Mouse (Mus musculus) fat pad, adult 2 months (tissue): Measurements from ENCODE around the gene Lingo1.

Experiments
- DNase-seq: peaks from one replicate; pipeline ENCODE4 v3.0.0-alpha.2; 2011; ENCODE audit warnings: low read depth, low spot score; ENCODE audit errors: extremely low read depth

The Lingo1 gene

GRCm38 (mm10) chr9:56795721-56796655 is at the start of gene Lingo1:
TSS of gene Lingo1 (minus strand) at chr9:56796468.
- no peak for DNase-seq

GRCm38 (mm10) chr9:56844644-56845043 is 48.4 kb upstream of the Lingo1 start:
- DNase-seq: no peak

GRCm38 (mm10) chr9:56843679-56844188 is 47.5 kb upstream of the Lingo1 start:
- DNase-seq: no peak

- no peak for DNase-seq
Measured at GRCm38 (mm10) chr9:56842303-56842719, 46.0 kb upstream of the Lingo1 start.

GRCm38 (mm10) chr9:56841864-56842263 is 45.6 kb upstream of the Lingo1 start:
- no peak for DNase-seq

DNA sequence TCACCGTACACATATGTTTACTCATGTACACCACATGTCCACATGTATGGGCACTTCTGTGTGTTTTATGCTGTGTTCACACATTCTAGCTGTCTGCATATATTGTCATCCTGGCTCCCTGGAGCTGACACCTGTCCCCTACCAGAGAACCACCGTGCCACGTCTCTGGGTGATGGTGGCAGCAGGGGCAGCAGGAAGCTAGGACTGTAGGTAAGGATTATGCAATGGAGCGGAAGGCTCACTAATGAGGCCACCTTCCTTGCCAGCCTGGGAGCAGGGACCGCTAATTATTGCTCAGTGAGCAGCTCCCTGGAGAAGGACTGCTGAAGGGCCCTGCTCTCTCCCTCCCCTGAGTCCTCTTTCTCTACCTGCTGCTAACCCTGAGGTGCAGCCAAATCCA is 44.5 kb upstream of the Lingo1 start:
- DNase-seq: no peak

DNA sequence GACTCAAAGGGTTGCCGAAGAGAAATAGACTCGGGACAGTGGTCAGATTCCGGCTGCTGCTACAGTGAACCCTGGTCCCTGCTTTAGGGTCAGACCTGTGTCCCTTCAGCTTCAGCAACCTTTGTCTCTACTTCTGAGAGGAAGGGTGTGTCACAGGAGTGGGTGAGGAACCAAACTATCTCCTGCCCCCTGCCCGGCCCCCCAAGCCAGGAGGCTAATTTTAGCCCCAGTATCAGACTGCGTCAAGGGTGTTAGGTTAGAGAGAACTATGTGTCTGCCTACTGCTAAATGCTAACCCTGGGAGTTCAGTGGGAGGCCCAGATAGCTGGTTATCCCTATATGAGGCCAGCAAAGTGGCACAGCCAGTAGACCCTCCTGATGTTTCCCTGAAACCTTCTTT is 38.9 kb upstream of the Lingo1 start:
- no peak for DNase-seq

DNA sequence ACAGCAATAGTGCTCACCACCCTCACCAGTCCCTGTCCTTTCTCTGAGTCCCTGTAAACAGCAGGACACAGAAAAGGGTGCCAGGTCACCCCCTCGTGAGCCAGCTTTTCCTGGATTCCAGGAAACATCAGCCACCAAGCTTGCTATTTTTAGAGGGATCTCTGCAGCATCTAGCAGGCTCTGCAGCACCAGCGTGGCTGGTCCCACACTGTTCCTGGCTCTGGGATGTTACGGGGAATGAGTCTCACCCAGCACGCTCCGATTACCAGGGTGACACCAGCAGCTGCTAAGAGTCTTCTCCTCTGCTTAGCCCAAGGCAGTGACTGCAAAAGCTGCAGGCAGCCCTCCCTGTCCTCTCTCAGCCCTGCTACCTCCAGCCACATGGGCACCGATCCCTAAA is 36.6 kb upstream of the Lingo1 start:
- no peak for DNase-seq

DNA sequence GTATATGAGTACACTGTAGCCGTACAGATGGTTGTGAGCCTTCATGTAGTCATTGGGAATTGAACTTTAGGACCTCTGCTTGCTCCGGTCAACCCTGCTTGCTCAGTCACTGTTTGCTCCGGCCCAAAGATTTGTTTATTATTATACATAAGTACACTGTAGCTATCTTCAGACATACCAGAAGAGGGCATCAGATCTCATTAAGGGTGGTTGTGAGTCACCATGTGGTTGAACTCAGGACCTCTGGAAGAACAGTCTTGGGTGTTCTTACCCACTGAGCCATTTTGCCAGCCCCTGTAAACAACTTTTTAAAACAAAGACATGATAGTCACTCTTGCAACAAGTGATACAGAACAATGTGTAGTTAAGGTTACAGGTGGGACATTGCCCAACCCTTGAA is 35.6 kb upstream of the Lingo1 start:
- no peak for DNase-seq

- no peak for DNase-seq
Measured at GRCm38 (mm10) chr9:56830162-56830561, 33.9 kb upstream of the Lingo1 start.

DNA sequence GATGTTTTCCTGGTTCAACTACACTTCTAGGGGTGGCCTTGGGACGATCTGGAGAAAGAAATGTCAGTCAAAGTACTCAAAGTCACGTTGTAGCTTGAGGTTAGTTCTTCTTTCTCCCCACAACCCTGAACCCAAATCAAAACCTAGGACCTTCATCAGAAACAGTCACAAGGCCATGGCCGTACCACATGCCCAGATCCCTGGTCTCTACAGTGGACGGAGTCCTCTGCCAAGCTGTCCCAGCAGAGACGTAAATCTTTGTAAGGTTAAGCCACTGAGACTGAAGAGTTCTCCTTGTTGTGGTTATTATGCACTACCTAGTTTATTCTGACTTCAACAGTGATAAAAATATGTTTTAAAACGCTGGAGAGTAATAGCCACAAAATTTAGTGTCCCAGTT is 32.6 kb upstream of the Lingo1 start:
- no peak for DNase-seq

GRCm38 (mm10) chr9:56828146-56828545 is 31.9 kb upstream of the Lingo1 start:
- no peak for DNase-seq

DNA sequence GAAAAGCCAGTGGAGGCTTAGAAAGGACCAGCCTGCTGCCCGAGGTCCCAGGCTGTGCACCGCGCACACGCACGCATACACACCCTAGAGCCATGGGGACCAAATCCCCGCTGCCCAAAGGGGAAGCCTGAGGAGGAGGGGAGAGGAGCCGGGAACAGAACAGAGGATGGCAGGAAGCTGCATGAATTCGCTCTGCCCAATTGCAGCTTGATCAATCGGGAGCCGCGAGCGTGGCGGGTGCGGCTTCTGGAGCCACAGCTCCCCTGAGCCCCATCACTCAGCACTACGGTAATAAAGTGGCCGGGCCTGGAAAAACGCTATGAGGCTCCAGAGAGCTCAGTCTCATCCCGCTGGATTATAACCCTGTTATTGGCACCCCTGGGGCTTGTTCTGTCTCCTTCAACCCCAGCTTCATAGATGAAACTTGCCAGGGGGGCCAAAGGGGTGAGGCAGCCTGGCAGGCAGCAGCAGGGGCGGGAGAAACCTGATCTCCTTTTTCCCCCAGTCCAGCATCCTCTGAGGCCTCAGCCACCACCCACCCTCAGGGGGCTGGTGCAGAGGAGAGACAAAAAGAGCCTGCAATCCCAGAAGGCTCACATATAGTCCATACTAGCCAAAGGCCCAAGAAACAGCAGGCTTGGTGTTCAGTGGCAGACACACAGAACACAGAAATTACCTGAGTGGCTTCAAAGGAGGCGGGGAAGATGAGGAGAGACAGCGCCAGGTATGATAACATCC is 29.4 kb upstream of the Lingo1 start:
- DNase-seq: no peak

DNA sequence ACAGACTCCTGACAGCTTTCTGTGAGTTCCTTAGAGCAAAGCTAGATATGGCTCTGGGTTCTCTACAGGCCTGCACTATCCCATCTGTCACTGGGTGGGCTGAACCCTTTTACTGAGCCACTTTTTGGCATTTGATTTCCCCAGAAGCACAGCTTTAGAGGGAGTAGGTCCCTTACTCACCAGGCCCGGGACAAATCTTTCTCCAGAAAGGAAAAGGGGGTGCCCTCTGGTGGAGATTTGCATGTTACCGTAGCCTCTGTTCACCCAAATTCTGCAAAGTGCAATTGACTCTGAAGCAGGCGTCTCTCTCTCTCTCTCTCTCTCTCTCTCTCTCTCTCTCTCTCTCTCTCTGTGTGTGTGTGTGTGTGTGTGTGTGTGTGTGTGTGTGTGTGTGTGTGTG is 28.6 kb upstream of the Lingo1 start:
- no peak for DNase-seq

DNA sequence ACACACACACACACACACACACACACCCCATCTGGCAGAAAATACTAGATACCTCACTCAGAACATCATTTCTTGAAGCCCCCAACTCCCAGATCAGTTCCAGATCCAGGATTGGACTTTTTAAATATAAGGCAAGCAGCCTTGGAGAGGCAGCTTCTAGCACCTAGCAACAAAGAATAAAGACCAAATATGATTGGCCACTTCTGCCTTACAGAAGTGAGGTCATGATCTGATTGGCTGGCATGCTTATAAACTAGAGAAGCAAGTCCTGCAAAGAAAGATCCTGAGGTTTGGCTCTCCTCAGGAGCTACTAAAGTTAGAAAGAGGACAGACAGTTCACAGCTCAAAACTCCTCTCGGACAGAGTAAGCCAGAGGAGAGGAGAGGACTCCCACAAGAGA is 14.6 kb upstream of the Lingo1 start:
- no peak for DNase-seq

GRCm38 (mm10) chr9:56807990-56808389 is 11.7 kb upstream of the Lingo1 start:
- DNase-seq: no peak

DNA sequence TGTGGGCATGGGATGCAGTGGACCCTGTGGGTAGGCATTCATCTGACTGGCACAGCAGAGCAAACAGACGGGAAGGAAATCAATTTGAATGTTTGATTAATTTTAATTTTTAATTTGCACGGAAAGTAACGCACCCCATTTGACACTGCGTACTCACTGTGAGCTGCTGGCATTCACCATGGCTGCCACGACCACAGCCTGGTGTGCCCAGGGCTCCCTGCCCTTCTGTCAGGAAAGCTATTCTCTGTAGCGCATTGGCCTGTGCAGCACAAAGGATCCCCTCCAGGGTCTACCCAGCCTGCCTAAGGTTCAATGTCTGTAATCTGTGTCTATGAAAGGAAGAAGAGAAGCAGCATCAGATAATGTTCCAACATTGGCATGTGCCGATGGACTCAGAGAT is 6.9 kb upstream of the Lingo1 start:
- no peak for DNase-seq

- no peak for DNase-seq
Measured at GRCm38 (mm10) chr9:56797876-56798275, 1.6 kb upstream of the Lingo1 start.

DNA sequence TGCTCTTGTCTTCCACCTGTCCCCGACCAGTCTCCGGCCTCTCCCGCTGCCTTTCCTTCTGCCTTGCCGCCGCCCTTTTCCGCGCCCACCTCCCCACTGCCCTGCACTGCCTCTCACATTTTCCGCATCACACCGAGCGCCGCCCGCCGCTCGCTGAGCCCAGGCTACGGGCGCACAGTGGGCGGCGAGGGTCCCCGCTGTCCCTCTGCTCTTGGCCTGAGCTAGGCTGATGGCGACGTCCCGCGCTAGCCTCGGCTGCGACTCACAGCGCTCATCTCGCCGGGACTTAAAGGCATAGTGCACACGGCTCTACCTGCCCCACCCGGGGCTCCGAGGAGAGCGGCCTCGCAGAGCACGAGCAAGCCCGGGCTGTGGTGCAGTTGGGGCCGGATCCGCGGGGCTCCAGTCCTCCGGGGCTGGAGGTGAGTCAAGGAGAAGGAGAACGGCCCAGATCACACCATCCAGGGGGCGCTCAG is 426 bp upstream of the Lingo1 start:
- no peak for DNase-seq

DNA sequence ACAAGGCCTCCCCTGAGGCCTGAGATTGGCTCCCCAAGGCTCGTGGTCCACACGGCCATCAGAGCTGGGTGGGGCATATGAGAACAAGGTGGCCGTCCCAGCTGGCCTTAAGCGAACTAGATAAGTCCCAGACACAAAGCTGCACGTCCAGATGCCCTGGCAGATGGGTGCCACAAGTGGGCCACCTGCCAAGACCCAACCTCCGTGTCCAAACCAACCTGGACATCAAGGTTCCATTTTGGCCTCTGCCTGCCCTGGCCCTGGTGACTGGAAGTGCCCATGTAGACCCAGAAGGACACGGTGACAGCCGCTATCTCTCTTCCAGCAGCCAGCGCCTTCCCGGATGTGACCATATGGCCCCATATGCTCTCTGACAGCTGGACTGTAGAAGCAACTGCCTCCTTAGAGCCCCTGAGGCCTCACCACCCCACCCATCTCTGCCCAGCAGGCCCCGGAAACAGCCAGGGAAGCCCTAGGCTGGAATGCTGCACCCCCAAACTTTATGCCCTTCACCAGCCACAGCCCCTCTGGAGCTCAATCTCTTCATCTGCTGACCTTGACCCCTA is 4.5 kb downstream of the Lingo1 start:
- DNase-seq: no peak

DNA sequence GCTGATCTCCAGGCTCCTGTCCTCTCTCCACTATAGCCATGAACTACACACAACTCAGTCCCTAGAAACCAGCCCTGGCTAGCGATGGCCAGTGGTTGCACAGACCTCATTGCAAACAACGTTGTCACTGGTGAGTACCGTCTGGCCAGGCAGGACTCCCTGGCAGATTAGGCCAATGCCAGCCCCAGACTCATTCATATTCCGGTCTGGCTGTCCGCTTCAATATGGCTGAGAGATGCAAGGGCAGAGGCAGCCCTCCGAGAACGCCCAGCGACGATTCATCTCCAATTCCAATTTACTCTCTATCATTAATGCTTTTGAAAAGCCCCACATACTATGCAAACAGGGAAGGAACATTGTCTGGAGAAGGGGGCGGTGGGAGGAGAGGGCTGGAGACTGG is 11.7 kb downstream of the Lingo1 start:
- no peak for DNase-seq
